Mouse (Mus musculus): ENCODE results near the gene Cblb. TPM values are rescaled to one million over a fixed set of nuclear protein-coding genes. Genes with fewer than 3 reads are reported as not detected.

Gene Cblb
- polyA plus RNA-seq, 1 experiment from 2014 or later, result 2.1 TPM

GRCm38 (mm10) chr16:52071290-52071689 is 40.3 kb downstream of the Cblb start:
- Histone ChIP-seq H3K9me3 (ENCODE audit: low read length) (no peaks in the 10 kb centered on the region), H3K27me3 (ENCODE audit: insufficient read depth, low read length) (no peaks in the 10 kb centered on the region), H3K9ac (replicated peaks) (no peak overlapping the region), H3K4me1 (ENCODE audit: insufficient read depth) (peaks cover 15% of the 10 kb centered on the region), H3K36me3 (replicated peaks; ENCODE audit: insufficient read depth, low read length) (no peaks in the 10 kb centered on the region), H3K27ac (ENCODE audit: low read depth) (peak overlapping the region; percentile 67), H3K4me3 (ENCODE audit: low read depth, low read length) (no peak overlapping the region), H3K4me2 (ENCODE audit: low read depth, low read length) (no peak overlapping the region)
- WGBS (ENCODE audit: insufficient replicate concordance), result 67% methylated on average over 2 of the region's 2 CpGs
- TF ChIP-seq CTCF (IDR thresholded peaks at IDR 0.05; ENCODE audit: low read depth), result no peak
- TF ChIP-seq EP300 (IDR thresholded peaks at IDR 0.05; ENCODE audit: low read depth), result no peak
- DNase-seq, result no peak
- no peak for ATAC-seq

GRCm38 (mm10) chr16:52071766-52072209 is 40.8 kb downstream of the Cblb start:
- TF ChIP-seq CTCF (IDR thresholded peaks at IDR 0.05; ENCODE audit: low read depth), result no peak
- no peak for TF ChIP-seq EP300 (IDR thresholded peaks at IDR 0.05; ENCODE audit: low read depth)
- H3K27me3 ChIP-seq (ENCODE audit: insufficient read depth, low read length), result no peaks in the 10 kb centered on the region
- ATAC-seq (peak; percentile 68), DNase-seq (no peak)
- no peak overlapping the region for H3K4me3 ChIP-seq (ENCODE audit: low read depth, low read length)
- no peak overlapping the region for H3K4me2 ChIP-seq (ENCODE audit: low read depth, low read length)
- H3K36me3 ChIP-seq (replicated peaks; ENCODE audit: insufficient read depth, low read length), result no peaks in the 10 kb centered on the region
- H3K27ac ChIP-seq (ENCODE audit: low read depth), result peak overlapping the region; percentile 67
- no peaks in the 10 kb centered on the region for H3K9me3 ChIP-seq (ENCODE audit: low read length)
- 0 out of 2 replicates have a peak overlapping the region, but pooled peaks have one; percentile 2 for H3K9ac ChIP-seq (replicated peaks)
- peaks cover 15% of the 10 kb centered on the region for H3K4me1 ChIP-seq (ENCODE audit: insufficient read depth)
- 54% methylated on average over 6 of the region's 6 CpGs for WGBS (ENCODE audit: insufficient replicate concordance)

- H3K4me1 ChIP-seq (ENCODE audit: insufficient read depth), result peaks cover 21% of the 10 kb centered on the region
- TF ChIP-seq CTCF (IDR thresholded peaks at IDR 0.05; ENCODE audit: low read depth) (no peak), EP300 (IDR thresholded peaks at IDR 0.05; ENCODE audit: low read depth) (no peak)
- no peak overlapping the region for H3K9ac ChIP-seq (replicated peaks)
- H3K4me2 ChIP-seq (ENCODE audit: low read depth, low read length), result no peak overlapping the region
- no peaks in the 10 kb centered on the region for H3K36me3 ChIP-seq (replicated peaks; ENCODE audit: insufficient read depth, low read length)
- 88% methylated on average over 7 of the region's 7 CpGs for WGBS (ENCODE audit: insufficient replicate concordance)
- H3K27ac ChIP-seq (ENCODE audit: low read depth), result no peak overlapping the region
- no peak overlapping the region for H3K4me3 ChIP-seq (ENCODE audit: low read depth, low read length)
- no peaks in the 10 kb centered on the region for H3K9me3 ChIP-seq (ENCODE audit: low read length)
- ATAC-seq, result no peak
- DNase-seq, result no peak
- no peaks in the 10 kb centered on the region for H3K27me3 ChIP-seq (ENCODE audit: insufficient read depth, low read length)
These were observed 45.6 kb downstream of the Cblb start for GRCm38 (mm10) chr16:52076652-52077051.

DNA sequence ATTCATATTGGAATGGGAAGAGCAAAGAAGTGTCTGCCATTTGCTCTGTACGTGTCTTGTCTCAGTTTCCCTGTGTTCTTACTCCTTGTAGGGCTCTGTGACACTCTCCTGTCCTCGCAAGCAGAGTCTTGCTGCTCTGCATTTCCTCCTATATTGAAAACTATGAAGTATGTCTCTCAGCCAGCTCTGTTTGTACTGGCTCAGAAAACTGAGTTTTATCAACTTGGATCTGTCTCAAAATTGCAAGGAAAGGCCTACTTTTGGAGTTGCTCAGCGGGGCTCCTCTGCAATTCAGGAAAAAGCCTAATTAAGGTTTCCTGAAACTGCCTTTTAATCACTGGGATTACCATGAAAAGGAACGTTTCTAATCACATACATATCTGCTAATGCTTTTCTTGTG is 46.9 kb downstream of the Cblb start:
- 63% methylated on average over 4 of the region's 4 CpGs for WGBS (ENCODE audit: insufficient replicate concordance)
- H3K4me3 ChIP-seq (ENCODE audit: low read depth, low read length), result no peak overlapping the region
- ATAC-seq (no peak), DNase-seq (no peak)
- H3K36me3 ChIP-seq (replicated peaks; ENCODE audit: insufficient read depth, low read length), result no peaks in the 10 kb centered on the region
- no peak overlapping the region for H3K4me2 ChIP-seq (ENCODE audit: low read depth, low read length)
- TF ChIP-seq CTCF (IDR thresholded peaks at IDR 0.05; ENCODE audit: low read depth) (no peak), EP300 (IDR thresholded peaks at IDR 0.05; ENCODE audit: low read depth) (no peak)
- H3K9me3 ChIP-seq (ENCODE audit: low read length), result no peaks in the 10 kb centered on the region
- H3K27ac ChIP-seq (ENCODE audit: low read depth), result peak overlapping the region; percentile 86
- no peaks in the 10 kb centered on the region for H3K27me3 ChIP-seq (ENCODE audit: insufficient read depth, low read length)
- peaks cover 31% of the 10 kb centered on the region for H3K4me1 ChIP-seq (ENCODE audit: insufficient read depth)
- no peak overlapping the region for H3K9ac ChIP-seq (replicated peaks)

GRCm38 (mm10) chr16:52078758-52079474 is 47.9 kb downstream of the Cblb start:
- DNase-seq (peak; percentile 48), ATAC-seq (peak; percentile 92)
- Histone ChIP-seq H3K4me3 (ENCODE audit: low read depth, low read length) (no peak overlapping the region), H3K9me3 (ENCODE audit: low read length) (no peaks in the 10 kb centered on the region), H3K27me3 (ENCODE audit: insufficient read depth, low read length) (no peaks in the 10 kb centered on the region), H3K9ac (replicated peaks) (no peak overlapping the region), H3K4me2 (ENCODE audit: low read depth, low read length) (peak overlapping the region; percentile 14; the same call in 1 of the 2 replicates), H3K36me3 (replicated peaks; ENCODE audit: insufficient read depth, low read length) (no peaks in the 10 kb centered on the region), H3K4me1 (ENCODE audit: insufficient read depth) (peaks cover 27% of the 10 kb centered on the region), H3K27ac (ENCODE audit: low read depth) (peak overlapping the region; percentile 86)
- 61% methylated on average over 9 of the region's 9 CpGs for WGBS (ENCODE audit: insufficient replicate concordance)
- TF ChIP-seq EP300 (IDR thresholded peaks at IDR 0.05; ENCODE audit: low read depth) (peak; percentile 60), CTCF (IDR thresholded peaks at IDR 0.05; ENCODE audit: low read depth) (no peak)

DNA sequence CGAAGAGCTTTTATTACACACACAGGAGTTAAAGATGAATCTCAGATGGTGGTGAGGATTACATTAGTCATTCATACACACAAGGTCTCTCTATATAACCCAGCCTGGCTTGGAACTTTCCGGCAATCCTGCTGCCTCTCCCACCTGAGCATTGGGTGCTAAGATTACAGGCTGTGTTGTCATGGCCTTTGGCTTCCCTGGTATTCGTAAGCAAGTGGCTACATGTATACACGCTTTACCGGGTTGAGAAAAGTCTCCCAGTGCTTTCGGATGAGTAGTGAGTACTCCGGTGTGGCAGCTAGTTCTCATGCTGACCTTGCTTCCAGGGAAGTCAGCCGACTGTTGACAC is 48.4 kb downstream of the Cblb start:
- H3K4me2 ChIP-seq (ENCODE audit: low read depth, low read length), result peak overlapping the region; percentile 14; the same call in 1 of the 2 replicates
- H3K27ac ChIP-seq (ENCODE audit: low read depth), result peak overlapping the region; percentile 86
- H3K4me3 ChIP-seq (ENCODE audit: low read depth, low read length), result no peak overlapping the region
- DNase-seq (no peak), ATAC-seq (peak; percentile 40)
- H3K4me1 ChIP-seq (ENCODE audit: insufficient read depth), result peaks cover 27% of the 10 kb centered on the region
- H3K9me3 ChIP-seq (ENCODE audit: low read length), result no peaks in the 10 kb centered on the region
- WGBS (ENCODE audit: insufficient replicate concordance), result 66% methylated on average over 8 of the region's 8 CpGs
- H3K36me3 ChIP-seq (replicated peaks; ENCODE audit: insufficient read depth, low read length), result no peaks in the 10 kb centered on the region
- TF ChIP-seq CTCF (IDR thresholded peaks at IDR 0.05; ENCODE audit: low read depth) (no peak), EP300 (IDR thresholded peaks at IDR 0.05; ENCODE audit: low read depth) (no peak)
- H3K27me3 ChIP-seq (ENCODE audit: insufficient read depth, low read length), result no peaks in the 10 kb centered on the region
- H3K9ac ChIP-seq (replicated peaks), result no peak overlapping the region

All from liver, postnatal 0 days (tissue).